Mouse (Mus musculus) spleen, adult 12 weeks (tissue): ENCODE measurements around the gene Clmn.

Experiments used
- DNase-seq: peaks from one replicate; pipeline ENCODE4 v3.0.0; 2022; ENCODE audit warnings: low spot score

Clmn gene

GRCm38 (mm10) chr12:104814291-104814690, 50.6 kb downstream of the Clmn start:
- no peak for DNase-seq

DNA sequence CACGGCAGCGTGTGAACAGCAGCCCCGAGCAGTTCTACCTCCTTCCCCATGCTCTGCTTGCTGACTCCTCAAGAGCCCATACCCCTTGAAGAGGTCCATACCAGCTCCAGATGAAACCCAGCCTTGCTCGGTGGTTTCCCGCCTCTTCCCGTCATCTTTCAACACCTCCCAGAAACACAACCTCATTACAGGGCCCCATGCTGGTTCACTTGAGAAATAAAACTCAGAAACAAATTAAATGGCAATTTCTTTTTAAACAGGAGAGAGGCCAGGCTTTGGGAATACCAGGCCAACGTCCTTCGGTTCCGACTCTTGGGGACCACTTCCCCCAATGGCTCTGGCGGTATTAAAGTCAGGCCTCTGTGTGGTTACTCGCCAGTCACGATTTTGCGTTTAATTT, 51.1 kb downstream of the Clmn start:
- DNase-seq, result no peak

DNA sequence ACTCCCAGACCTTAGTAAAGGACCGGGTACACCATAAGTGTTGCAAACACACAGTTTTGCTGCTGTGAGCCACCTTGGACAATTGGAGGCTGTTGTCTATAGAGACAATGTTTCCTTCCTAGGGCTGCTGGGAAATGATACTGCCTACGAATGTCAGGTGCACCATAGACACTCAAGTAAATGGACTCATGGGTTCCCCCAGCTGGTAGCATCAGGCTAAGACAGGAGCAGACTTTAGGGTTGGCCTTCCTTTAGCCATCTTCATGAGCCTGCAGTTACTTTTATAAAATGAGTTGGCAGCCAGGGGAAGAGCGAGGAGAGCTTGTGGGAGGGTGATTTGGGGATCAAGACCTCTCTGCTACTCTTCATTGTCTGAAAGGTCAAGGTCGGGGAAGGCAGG, 52.2 kb downstream of the Clmn start:
- no peak for DNase-seq

DNA sequence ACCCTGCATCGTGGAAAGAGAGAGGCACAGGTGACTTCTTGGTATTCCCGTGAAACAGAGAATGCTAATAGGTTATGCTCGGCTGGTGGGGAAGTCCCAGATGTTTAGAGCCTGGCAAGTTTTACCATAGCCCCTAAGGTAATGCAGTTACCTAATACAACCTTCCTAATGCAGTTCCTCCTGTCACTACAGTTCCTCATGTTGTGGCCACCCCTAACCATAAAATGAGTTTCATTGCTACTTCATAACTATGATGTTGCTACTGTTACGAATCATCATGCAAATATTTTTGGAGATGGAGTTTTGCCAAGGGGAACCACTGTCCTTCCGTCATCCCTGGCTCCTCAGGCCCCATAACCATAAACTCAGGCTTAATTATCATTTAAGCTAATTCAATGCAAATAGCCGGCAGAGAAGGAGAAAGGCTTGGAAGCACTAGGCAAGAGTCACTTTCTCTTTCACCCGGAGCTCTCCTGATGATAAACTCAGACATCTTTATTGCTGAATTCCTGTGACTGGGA, 53.9 kb downstream of the Clmn start:
- no peak for DNase-seq

DNA sequence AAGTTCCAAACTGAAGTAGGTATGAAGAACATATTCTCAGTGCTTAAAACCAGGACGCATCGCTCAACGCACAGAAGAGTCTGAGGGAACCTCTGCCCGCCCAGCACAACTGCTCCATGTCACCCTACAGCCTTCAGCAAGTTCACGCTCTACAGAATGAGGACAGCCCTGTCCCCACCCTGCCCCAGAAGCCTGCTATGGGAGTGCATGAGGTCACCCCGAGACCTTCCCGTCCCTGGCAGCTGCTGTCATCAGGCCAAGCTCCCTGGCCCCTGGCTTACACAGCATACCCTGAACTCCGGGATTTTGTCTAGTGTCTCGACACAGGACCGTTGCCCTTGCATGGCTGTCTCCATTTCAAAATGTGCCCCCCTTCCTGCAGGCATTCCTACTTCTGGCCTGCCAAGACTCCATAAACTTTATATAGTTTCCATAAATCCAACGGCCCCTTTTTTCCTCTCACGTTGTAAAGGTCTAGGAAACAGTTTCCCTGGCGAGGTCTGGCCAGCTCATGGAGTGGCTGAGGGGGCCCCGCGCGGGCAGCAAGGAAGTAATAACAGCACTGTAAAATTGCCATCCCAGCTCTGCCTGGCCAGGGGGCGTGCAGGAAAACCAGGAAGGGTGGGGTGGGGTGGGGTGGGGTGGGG, 56.3 kb downstream of the Clmn start:
- no peak for DNase-seq

GRCm38 (mm10) chr12:104806680-104807375, 58.0 kb downstream of the Clmn start:
- DNase-seq, result no peak

DNA sequence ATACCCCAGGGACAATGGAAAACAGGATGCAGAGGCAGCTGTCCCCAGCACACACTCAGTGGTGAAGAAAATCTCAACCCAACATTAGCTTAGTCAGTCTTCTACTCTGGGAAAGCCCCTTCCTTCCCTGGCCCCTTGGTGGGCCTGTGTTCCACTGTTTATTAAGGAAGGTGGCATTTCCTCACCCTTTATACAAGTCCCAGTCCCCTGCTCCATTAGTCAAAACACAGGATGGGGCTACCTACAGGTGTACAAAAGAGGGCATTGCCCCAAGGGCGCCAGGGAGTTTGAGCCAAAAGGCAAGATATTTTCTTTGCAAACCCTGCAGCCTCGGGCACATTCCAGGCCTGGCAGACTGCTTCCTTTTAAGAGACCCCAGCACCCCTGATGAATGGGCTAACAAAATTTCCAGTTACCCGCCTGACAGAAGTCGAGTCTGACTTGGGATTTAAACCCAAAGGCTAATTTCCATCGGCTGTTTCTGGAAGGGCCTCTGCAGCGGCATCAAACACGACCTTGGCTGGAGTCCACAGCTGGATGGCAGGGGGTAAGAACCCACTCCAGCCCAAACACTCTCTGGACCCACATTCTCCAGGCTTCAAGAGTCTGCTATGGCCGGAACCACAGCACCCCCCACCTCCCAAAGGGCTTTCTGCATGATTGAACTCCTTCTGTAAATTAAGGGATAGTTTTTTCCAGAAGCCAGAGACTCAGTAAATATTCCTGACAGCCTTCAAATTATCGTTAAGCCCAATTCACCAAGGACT, 63.2 kb downstream of the Clmn start:
- DNase-seq, result no peak

- no peak for DNase-seq
Measured at GRCm38 (mm10) chr12:104799365-104799764, 65.5 kb downstream of the Clmn start.

GRCm38 (mm10) chr12:104797905-104798304, 67.0 kb downstream of the Clmn start:
- DNase-seq, result no peak

DNA sequence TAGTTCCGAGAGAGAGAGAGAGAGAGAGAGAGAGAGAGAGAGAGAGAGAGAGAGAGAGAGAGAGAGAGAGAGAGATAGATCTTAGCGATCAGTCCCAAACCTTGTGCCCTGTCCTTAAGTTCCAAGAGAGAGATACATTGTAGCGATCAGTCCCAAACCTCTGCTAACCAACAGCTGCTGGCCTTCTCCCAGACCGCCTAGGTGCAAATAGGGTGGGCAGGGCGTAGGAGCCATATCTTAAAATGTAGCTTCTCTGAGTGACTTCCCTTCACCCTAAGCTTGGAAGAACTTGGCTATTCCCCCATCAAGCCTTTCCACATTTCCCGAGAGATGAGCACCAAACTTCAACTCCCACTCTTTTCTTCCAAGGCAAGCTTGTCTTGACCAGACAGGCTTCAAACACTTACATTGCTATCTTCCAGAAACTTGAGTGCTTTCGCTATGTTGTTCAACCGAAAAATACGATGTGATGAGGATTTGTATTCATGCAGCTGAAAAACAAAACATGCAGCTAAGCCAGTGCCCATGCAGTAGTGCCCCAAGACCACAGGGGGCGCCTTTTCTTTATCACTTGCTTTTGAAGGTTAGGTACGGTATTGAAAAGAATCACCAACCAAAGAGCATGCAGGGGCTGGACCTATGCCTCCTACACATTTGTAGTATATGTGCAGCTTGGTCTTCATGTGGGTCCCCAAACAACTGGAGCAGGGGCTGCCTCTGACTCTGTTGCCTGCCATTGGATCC, 68.1 kb downstream of the Clmn start:
- DNase-seq, result no peak

DNA sequence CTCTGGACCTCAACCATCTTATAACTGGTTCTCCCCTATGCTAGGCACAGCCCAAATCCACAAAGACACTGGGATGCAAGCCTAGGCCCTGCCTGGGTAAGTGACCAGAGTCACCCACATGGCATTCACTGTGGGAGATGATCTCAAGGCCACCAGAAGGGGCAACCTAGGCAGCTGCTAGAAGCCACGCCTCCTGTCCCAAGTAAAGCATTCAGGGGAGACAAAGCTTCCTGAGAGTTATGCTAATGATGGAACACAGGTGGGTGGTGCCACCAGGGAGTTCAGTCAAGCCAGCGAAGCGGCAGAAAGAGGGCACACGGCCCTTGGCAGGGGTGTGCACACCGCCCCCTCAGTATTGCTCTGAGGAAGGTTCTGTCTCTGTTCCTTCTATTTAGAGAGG, 69.9 kb downstream of the Clmn start:
- no peak for DNase-seq

GRCm38 (mm10) chr12:104793486-104793885, 71.4 kb downstream of the Clmn start:
- no peak for DNase-seq

GRCm38 (mm10) chr12:104777603-104778002, 87.3 kb downstream of the Clmn start:
- no peak for DNase-seq

GRCm38 (mm10) chr12:104771941-104772340, 92.9 kb downstream of the Clmn start:
- no peak for DNase-seq

- no peak for DNase-seq
Measured at GRCm38 (mm10) chr12:104769201-104769785, 95.6 kb downstream of the Clmn start.

GRCm38 (mm10) chr12:104767183-104767582, 97.7 kb downstream of the Clmn start:
- DNase-seq, result no peak

DNA sequence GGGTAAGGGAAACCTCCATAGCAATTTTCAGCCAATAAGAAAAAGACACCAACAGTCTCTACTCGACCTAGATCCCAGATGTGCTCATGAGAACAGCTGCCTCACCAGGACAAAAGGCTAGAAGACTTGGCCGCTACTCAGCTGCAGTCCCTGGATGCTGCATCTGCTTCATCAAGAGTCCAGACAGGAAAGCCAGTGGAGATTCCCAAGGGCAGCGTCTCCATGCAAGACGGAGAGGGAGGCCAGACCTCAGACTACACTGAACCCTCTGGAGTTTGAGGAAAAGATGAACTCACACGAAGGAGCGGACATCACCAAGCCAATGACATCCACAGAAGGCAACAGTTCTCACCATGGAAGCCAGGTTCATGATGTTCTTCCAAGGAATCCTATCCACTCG, 99.1 kb downstream of the Clmn start:
- no peak for DNase-seq

DNA sequence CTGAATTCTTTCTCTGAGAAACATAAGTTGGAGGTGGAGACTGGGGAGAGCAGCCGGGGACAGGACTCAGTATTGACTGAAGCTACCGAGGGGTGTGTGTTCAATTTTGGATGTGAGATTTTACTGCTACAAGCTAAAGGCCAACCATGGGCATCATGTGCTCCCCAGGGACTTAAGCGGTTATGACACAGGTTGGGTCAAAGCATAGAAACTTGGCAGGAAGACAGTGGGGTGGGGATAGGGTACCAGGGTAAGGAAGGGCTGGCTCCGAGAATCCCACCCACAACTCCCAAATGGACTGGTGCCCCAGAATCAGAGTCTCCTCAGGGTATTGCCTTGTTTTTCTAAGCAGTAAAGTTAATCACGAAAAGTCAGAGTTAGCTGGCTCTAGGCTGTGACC, 99.8 kb downstream of the Clmn start:
- DNase-seq, result no peak

DNA sequence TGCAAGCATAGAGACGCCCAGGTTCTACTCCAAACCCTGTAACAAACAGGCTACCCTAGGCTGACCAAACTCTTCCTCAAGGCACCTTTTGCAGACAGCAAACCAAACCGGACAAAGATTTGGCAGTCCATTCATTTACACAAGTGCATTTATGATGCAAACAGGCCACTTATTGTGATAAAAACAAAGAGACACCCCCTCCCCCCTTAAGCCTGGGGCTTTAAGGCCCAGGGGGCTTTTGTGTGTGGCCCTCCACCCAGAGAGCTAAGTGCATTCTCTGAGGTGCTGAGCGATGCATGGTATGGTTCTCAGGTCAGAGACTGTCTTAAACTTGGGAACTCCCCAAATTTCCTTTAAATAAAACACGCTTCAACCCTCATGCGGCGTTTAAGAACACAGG, 101.0 kb downstream of the Clmn start:
- no peak for DNase-seq

GRCm38 (mm10) chr12:104761411-104761810, 103.5 kb downstream of the Clmn start:
- no peak for DNase-seq

DNA sequence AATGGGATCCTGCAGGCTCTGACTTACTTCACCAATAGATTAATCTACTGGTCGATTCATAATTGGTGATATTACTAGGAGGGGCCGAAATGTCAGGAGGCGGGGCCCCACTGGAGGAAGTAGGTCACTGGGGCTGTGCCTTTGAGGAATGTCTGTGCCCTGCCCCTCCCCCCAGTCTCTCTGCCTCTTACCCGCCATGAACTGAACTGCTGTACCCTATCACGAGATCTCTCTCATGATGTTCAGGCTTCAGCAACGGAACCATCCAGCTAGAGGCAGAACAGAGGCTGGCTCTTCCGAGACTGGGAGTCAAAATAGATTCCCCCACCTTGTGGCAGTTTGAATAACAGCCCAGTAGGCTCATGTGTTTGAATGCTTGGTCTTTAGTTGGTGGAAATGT, 106.8 kb downstream of the Clmn start:
- no peak for DNase-seq

DNA sequence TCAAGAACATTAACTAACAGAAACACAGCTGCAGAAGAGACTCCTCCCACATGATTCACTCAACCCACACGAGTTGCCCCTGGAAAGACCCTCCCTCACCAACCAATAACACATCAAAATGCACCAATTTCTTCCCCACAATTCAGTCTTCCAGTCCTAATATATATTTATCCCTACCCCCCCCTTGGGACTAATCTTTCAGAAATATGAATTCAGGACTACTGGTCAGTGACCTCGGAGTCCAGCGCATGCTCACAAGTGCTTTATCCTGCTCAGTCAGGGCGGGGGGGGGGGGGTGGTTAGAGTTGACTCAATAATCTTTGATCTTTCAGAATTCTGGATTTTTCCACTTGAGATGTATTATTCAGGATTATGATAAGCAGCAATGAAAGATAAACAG, 111.2 kb downstream of the Clmn start:
- no peak for DNase-seq
